Mouse (Mus musculus) thymus, postnatal 10 days (tissue): ENCODE measurements around the gene Gm21671.
"Not testable (repeated sequence)": the region's sequence is repeated elsewhere in the genome, so short reads cannot be mapped to it uniquely, and the experiment has no call there.

Source experiments
- DNase-seq, 2 experiments: peaks; one replicate each; pipeline ENCODE4 v3.0.0; 2021; ENCODE audit warnings: low spot score in 2 of 2

Gm21671 gene

DNA sequence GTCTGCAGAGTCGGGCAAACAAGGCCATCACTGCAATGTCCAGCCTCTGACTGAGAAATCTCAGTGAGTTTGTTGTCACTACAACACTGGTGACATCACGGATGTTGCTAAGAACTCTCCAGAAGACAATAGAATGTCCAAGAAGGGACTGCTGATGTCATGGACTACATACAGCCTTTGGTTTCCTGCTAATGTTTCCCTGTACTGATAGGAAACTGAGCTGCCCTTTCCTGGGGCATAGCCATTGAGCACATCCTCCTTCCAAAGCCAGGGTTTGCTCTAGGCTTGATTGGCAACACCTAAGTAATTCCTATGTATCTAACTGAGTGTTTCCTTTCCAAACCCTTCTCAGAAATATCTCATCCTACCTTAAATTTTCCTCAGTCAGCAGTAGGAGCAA, at the start of gene Gm21671:
TSS of gene Gm21671 (minus strand) at position 101 of the 400 bp plus-strand sequence.
- DNase-seq, result not testable (repeated sequence)

- DNase-seq, result not testable (repeated sequence)
These were observed 34.3 kb upstream of the Gm21671 start, which contains the start of gene Gm21698 for GRCm38 (mm10) chr5:25988550-25988949. Gm21698 (minus strand) TSS chr5:25988650.

- DNase-seq, result not testable (repeated sequence)
These were observed 18.3 kb upstream of the Gm21671 start, which contains the start of gene Gm21680 for GRCm38 (mm10) chr5:25972563-25972962. Gm21680 (minus strand) TSS chr5:25972663.

- DNase-seq, result not testable (repeated sequence)
These were observed 2.8 kb upstream of the Gm21671 start for GRCm38 (mm10) chr5:25957050-25957449.

- DNase-seq, result not testable (repeated sequence)
These were observed 2.4 kb upstream of the Gm21671 start for GRCm38 (mm10) chr5:25956611-25957010.

DNA sequence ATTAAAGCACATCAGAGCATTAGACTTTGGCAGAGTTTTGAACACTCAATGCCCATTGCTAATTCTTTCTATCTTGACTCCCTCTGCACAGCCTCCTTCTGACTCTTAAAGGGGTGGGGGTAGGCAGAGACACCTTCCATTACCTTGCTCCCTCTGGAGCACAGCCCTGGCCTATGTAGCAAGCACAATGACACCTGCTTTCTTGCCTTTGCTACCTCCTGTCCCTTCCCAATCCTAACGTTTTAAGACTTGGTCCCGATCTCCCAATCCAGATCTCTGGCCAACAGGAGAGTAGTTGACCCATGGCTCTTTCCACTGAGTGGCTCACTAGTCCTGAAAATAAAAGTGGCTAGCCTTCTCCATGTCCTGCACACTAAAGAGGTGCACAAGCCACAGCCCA, 8.8 kb downstream of the Gm21671 start:
- not testable (repeated sequence) for DNase-seq

DNA sequence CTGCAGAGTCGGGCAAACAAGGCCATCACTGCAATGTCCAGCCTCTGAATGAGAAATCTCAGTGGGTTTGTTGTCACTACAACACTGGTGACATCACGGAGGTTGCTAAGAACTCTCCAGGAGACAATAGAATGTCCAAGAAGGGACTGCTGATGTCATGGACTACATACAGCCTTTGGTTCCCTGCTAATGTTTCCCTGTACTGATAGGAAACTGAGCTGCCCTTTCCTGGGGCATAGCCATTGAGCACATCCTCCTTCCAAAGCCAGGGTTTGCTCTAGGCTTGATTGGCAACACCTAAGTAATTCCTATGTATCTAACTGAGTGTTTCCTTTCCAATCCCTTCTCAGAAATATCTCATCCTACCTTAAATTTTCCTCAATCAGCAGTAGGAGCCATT, 11.9 kb downstream of the Gm21671 start, which contains the start of gene Gm21663:
TSS of gene Gm21663 (minus strand) at position 101 of the 400 bp plus-strand sequence.
- DNase-seq, result not testable (repeated sequence)
